Mouse (Mus musculus) ovary, adult 18-20 months (tissue): ENCODE data around the gene Vegfd.

ENCODE experiments used
- DNase-seq: peaks from one replicate; pipeline ENCODE4 v3.0.0; 2022; ENCODE audit warnings: low spot score, mixed read lengths

Vegfd gene

DNA sequence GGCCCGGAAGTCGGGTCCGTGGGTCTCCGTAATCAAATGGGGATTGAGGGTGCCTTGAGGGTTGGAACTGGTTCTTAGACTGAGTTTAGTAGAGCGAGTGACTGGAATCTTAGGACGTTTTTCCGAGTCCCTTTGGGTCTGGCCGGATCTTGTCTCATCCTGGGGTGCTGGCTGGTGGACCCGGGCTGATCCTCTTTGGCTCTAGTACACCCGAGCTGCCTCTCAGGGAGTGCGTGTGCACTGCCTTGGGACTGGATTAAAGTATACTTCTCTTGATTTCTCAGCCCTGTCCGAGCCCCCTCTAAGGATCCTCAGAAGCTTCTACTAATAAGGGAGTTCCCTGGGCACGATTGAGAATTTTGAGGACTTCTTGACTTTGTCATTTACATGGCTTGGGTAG lies 46.8 kb downstream of the Vegfd start:
- no peak for DNase-seq

DNA sequence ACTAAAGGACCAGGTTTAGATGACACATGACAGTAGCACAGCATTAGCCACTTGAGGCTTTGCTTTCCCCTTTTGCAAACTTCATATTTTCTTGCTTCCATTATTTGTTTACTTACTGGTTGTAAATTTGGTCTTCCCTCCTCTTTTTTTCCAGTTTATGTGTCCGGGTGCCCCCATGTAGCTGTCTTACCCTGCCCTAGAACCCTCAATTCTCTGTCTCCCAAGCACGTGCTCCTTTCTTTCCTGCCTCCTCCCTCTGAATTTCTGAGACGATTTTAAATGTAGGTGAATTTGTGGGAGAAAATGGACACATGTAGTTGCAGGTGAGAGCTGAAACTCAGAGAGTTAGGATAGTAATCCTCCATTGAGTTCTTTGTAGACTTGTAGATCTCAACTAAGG lies 47.3 kb downstream of the Vegfd start:
- no peak for DNase-seq

DNA sequence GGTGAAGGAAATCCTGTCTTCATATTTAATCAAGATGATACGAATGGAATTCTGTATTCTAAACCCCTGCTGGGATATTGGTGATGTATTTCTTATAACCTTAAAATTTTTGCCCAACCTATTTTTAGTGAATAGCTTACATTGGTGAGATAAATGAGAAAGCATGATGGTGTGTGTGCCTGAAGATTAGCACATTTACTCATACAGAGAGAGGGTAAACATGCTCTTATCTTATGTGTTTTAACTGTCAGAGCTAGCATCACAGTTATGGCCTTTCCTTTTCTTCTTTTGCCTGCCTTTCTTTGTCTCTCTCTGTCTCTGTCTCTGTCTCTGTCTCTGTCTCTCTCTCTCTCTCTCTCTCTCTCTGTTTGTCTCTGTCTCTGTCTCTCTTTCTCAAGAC lies 51.6 kb downstream of the Vegfd start:
- DNase-seq: no peak

DNA sequence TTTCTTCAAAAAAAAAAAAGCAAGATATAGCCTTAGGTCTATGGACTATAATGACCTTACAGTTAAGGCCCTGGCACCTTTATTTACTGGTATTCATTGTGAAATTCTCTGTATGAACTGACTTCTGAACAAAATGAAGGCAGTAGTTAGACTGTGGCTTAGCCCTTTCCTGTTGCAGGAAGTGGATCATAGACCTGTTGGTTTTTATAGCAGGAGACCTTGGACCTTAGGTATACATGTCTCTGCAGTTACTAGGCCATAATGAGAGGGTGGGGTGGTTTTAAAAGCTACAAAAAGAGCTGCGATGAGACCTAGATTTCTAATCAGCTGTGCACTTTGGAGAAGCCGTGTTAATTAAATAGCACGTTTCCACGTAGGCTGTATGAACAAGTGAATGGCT lies 54.1 kb downstream of the Vegfd start:
- DNase-seq: no peak

DNA sequence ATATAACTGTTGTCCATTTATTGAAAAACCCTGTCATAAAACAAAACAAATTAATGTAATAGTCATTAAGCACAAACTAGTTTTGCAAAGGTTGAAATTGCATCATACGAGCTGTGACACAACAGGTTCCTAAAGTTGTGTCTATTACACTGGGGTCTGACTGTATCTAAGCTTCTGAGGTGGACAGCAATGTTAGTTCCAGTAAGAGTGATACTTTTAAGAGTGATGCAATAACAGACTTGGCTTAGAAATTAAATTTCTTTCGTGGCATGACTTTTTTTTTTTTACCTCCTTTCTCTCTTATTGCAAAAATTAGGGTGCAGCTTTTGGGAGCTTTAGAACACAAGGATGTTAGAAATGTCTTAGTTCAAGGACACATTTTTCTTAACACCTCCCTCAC lies 55.0 kb downstream of the Vegfd start:
- no peak for DNase-seq

GRCm38 (mm10) chrX:164430621-164431020 lies 57.4 kb downstream of the Vegfd start:
- DNase-seq: no peak

DNA sequence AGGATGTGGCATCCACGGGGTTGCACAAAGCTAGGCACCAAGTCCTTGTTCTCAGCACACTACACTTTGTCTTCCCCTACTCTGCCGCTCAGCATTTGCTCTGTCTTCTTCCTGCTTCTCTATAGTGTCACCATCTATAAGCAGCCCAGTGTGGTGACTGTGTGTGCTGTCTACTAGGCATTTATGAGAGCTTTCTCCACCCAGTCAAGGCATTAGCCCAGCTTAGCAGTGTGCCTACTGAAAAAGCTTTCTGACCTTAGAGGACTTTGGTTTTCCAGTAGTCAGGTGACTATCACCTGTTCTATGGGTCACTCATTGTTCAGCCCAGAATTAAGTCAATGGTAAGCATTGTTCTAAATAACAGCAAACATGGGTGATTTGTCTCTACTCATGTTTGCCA lies 58.0 kb downstream of the Vegfd start:
- no peak for DNase-seq

- no peak for DNase-seq
Measured at GRCm38 (mm10) chrX:164431541-164431940, 58.4 kb downstream of the Vegfd start.

- DNase-seq: no peak
Measured at GRCm38 (mm10) chrX:164432682-164433081, 59.5 kb downstream of the Vegfd start.

DNA sequence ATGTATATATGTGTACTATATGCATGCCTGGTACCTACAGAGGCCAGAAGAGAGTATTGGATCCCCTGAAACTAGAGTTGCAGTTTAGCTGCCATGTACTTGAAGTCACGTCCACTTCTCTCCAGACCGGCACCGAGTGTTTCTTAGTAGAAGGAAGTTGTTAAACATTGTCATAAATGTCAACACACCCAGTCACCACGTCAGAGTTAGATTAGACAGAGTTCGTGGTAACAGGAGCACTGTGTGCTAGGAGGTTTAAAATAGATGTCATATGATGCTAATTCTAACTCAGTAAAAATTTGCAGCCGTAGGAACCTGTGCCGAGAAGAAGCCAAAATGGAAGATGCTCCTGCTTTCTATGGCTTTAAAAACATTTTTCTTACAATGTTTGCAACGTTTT lies 63.5 kb downstream of the Vegfd start, which contains the start of gene Asb11:
Gene Asb11, plus strand, starts transcription at position 286 of the 400 bp plus-strand sequence.
- DNase-seq: no peak

DNA sequence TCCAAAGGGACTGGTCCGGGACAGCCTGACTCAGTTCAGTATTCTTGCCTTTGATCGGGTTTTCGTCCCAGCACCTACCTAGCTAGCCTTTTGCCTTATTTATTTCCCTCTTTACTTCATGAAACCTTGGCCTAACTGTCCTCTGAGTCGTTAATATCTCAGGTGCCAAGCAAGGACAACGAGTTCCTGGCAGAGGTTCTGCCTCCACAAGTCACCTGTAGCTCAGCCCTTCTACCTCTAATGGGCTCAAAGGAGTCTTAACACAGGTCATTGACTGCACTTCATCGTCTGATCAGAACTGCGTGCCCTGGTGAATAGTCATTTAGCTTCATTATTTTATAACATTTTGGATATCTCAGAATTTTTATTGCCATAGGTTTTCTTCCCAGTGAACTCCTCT lies 66.3 kb downstream of the Vegfd start:
- no peak for DNase-seq

- no peak for DNase-seq
Measured at GRCm38 (mm10) chrX:164440140-164440539, 67.0 kb downstream of the Vegfd start.

GRCm38 (mm10) chrX:164440703-164441102 lies 67.5 kb downstream of the Vegfd start:
- no peak for DNase-seq

DNA sequence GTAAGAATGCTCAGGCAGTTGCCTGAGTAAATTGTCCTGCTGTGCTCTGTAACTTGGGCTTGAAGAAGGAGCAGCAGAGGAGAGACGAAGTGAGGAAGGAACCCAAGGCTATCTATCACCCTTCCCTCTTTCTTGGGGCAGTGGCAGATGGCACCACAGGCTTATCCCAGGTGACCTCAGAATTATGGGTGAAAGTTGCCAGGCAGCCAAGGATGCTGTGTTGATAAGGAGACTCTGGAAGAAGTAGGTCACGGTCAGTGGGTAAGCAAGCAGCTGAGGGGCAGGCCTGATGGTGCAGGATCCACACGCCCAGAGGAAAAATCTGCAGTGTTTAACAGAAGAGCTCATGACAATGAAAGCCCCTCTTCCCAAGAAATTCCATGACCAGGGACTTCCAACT lies 68.1 kb downstream of the Vegfd start:
- peak; percentile 51 for DNase-seq

DNA sequence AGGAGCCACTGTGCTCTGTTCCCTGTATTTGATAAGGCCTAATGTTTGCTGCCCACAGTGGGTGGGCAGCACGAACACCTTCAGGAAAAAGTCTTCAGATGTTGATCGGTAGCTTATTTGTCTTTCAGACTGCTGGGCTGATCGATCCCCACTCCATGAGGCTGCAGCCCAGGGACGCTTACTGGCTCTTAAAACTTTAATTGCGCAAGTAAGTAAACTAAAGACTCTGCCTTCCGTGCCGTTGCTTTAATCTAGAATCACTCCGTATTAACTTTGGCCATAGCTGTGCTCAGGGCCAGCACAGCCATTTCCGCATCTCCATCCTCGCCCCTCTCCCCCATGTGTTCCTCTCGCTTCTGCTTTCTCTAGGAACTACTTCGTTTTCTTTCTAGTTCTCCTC lies 72.4 kb downstream of the Vegfd start:
- DNase-seq: no peak

DNA sequence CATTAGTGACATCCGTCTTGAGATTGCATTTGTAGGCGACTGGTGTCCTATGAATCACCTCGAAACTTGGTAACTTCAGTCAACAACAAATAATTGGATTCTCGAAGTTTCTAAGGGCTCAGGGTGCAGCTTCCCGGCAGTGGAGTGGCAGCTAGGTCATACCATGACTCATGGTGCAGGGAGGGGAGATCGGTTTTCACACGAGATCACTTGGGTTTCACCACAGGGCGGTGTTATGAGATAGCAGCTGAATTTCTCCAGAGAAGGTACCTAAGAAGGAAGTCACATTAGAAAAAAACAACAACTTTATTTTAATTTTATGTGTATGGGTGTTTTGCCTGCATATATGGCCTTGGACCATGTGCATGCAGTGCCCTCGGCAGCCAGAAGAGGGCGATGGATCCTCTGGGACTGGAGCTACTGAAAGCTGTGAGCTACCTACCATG lies 73.0 kb downstream of the Vegfd start:
- no peak for DNase-seq

DNA sequence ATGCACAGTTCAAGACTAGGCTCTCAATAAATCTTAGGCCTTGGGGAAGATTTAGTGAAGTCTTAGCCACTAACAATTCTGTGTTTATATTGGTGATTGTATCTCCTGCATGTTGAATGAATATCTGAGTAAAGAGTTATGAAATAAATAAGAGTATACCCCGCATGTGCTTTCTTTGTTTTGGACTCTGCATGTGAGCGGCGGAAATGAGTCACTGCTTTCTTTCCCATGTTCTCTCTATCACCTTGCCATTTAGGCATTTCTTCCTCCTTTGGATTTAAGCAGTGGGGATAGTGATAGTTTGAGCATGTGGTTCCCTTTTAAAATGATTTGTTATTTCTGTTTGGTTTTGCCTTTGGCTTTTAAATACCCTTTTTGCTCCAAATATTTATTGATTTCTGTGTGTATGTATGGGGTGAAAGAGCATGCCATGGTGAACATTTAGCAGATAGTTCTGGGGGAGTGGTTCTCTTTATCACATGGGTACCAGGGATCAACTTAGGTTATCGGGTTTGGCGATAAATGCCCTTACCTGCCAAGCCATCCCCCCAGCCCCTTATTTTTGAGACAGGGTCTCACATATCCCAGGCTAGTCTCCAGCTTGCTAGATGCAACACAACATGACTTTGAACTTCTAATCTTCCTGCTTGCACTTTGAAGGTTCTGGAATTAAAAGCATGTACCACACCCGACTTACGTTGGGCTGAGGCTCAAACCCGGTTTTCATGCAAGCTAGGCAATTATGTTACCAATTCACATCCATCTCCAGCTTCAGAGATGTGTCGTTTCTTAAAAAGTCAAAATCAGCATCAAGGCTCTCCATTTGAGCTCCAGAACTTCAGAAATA lies 73.9 kb downstream of the Vegfd start:
- no peak for DNase-seq

DNA sequence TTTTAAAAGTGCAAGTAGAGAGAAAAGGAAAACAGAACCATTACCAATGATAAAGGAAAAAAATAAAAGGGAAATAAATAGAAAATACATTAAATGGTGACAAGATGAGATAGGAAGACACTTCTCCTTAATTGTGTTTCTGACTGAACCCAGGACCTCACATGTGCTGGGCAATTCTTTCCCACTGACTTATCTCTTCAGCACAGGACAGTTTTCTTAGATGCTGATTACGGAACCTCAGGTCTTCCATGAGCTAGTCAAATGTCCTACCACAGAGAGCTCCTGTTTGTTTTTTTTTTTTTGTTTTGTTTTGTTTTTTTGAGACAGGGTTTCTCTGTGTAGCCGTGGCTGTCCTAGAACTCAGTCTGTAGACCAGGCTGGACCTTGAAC lies 74.5 kb downstream of the Vegfd start:
- no peak for DNase-seq

DNA sequence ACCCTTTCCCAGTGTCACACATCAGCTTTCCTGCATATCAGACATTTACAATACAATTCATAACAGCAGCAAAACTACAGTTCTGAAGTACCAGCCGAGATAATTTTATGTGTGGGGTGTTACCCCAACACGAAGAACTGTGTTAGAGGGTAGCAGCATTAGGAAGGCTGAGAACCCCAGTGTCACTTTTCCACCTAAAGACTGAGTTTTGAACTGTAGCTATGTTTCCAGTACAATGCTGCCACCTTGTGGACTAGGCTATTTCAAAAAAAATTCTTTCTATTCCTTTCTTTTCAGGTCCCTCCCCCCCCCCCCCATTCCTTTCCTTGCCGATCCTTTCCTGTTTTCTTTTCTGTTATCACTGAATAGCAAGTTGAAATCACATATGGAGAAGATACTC lies 76.0 kb downstream of the Vegfd start:
- no peak for DNase-seq
